Mouse (Mus musculus): ENCODE results near the gene Zcchc7.

DNA sequence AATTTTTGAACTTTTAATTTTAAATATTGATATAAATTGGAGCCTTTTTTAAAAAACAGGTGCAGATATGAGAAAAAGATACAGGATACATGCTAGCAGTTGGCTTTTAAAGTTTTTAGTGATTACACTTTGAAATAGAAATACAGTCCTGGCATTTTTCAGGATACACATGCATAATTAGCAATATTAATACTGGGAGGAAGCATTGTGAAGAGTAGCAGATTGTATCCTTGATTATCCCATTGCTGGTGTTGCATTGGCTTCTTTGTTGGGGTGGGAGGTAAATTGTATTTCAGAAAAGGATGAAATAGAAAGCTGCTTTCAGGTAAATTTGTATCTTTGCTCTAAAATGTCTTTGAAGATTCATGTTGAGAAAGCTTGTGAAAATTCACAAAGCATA, 22.0 kb downstream of the Zcchc7 start:
- no peak for TF ChIP-seq CTCF (IDR thresholded peaks at IDR 0.05; ENCODE audit: borderline replicate concordance, extremely low read depth, insufficient read depth, insufficient read length)
- no peak for TF ChIP-seq POLR2A (IDR thresholded peaks at IDR 0.05; ENCODE audit: borderline replicate concordance, extremely low read depth, insufficient read depth, insufficient read length, poor library complexity, severe bottlenecking)
